ENCODE assay signal across 10 mouse cellular contexts in genomic region chr1:136141176-136141950, GRCm38 (mm10). TPM values are rescaled to one million over a fixed set of nuclear protein-coding genes. Genes with fewer than 3 reads are reported as not detected.
A peak's percentile ranks its signal among the peaks of the same experiment; 100 is the strongest.
DNase-seq lines count a peak whose midpoint lies in the region; ATAC-seq lines count a peak whose summit lies in the region.
"Had no signal": no experiment of that assay in that cellular context is flagged by ENCODE, and none has a peak within 500 bp of the region (broad histone marks: within the 10 kb centered on the region; RNA-seq: fewer than 3 reads in every experiment).

No protein-coding gene starts in this region.

- 79% methylated on average over 11 of the region's 11 CpGs for WGBS in limb, embryonic 15.5 days
- WGBS in limb, embryonic 10.5 days: 86% methylated on average over 11 of the region's 11 CpGs

- H3K4me3 ChIP-seq in limb, embryonic 15.5 days: no peak overlapping the region
- H3K4me3 ChIP-seq in limb, embryonic 10.5 days: no peak overlapping the region

- 0 out of 2 replicates have a peak overlapping the region, but pooled peaks have one; percentile 0 for H3K4me2 ChIP-seq in limb, embryonic 15.5 days

- H3K27ac ChIP-seq in limb, embryonic 15.5 days: no peak overlapping the region; the same call in 1 of the 2 replicates
- no peak overlapping the region for H3K27ac ChIP-seq in limb, embryonic 10.5 days

- no peak for ATAC-seq in limb, embryonic 15.5 days (ENCODE audit: insufficient number of reproducible peaks, low FRiP score, low TSS enrichment, low read depth)
- ATAC-seq in monocyte, adult 5-6 weeks (replicated peaks; ENCODE audit: insufficient number of reproducible peaks, low FRiP score, low TSS enrichment, poor library complexity, severe bottlenecking): peak; percentile 49

- H3K9me3 ChIP-seq in limb, embryonic 15.5 days: no peaks in the 10 kb centered on the region
- H3K9me3 ChIP-seq in limb, embryonic 10.5 days (replicated peaks): no peaks in the 10 kb centered on the region
- H3K9me3 ChIP-seq: heart, embryonic 15.5 days; limb, embryonic 13.5 days had no signal

- H3K27me3 ChIP-seq in limb, embryonic 15.5 days: no peaks in the 10 kb centered on the region
- no peaks in the 10 kb centered on the region for H3K27me3 ChIP-seq in limb, embryonic 10.5 days (ENCODE audit: low read depth, poor library complexity, severe bottlenecking)
- H3K27me3 ChIP-seq: heart, embryonic 15.5 days; limb, embryonic 13.5 days had no signal

- 0 out of 2 replicates have a peak, but pooled peaks cover 3% of the 10 kb centered on the region for H3K36me3 ChIP-seq in limb, embryonic 15.5 days
- peaks cover 17% of the 10 kb centered on the region for H3K36me3 ChIP-seq in limb, embryonic 10.5 days
- H3K36me3 ChIP-seq: heart, embryonic 15.5 days had no signal

- no peak overlapping the region for H3K9ac ChIP-seq in limb, embryonic 15.5 days

- peak; percentile 62 to 72 for DNase-seq in adrenal gland, adult (ENCODE audit: inconsistent age in 2 of 2, low spot score in 1 of 2)
- no peak for DNase-seq in adrenal gland, adult 18-20 months (ENCODE audit: low spot score in 2 of 2)
- DNase-seq in limb, embryonic 10.5 days (ENCODE audit: low spot score): no peak
- peak; percentile 20 for DNase-seq in induced T-regulatory cell, adult 2 months (ENCODE audit: low read depth)
- no peak for DNase-seq in embryo, embryonic 10.5 days (ENCODE audit: low spot score)
- DNase-seq in adrenal gland, postnatal 25 days: no peak

- H3K4me1 ChIP-seq in limb, embryonic 15.5 days: peaks cover 54% of the 10 kb centered on the region
- peaks cover 66% of the 10 kb centered on the region for H3K4me1 ChIP-seq in limb, embryonic 10.5 days

RNA-seq across cellular contexts. Expression of gene Kif21b, which starts 10.2 kb away (rescaled TPM):
- 1 to 10 TPM; 2.0 TPM for total RNA-seq in adrenal gland, adult 18-20 months (2021)
- polyA plus RNA-seq in limb, embryonic 15.5 days (2015; fragmentation: Nextera tagmentation; extraction: Ambion mirVana): 2.1 and 2.6 TPM in 2 replicates
- 7.2 and 10.9 TPM in 2 replicates for polyA plus RNA-seq in limb, embryonic 10.5 days (2016; fragmentation: Nextera tagmentation; extraction: Ambion mirVana)
- total RNA-seq in monocyte, adult 5-6 weeks (2017): 77.9 to 156 TPM (median 101 TPM) in 3 replicates
- 3.2 and 4.6 TPM in 2 replicates for total RNA-seq in adrenal gland, postnatal 25 days (2021)

Comparison
In these comparisons a context has a peak if more than half of its experiments do, and no peak if none do; other contexts are left out.
1. DNase-seq: peak in adrenal gland, adult (2 of 2) and induced T-regulatory cell, adult 2 months (single experiment); none in adrenal gland, adult 18-20 months (0 of 2), limb, embryonic 10.5 days (single experiment), embryo, embryonic 10.5 days (single experiment) and adrenal gland, postnatal 25 days (single experiment).
2. RNA of gene Kif21b, which starts 10.2 kb away (total RNA-seq): 77.9 to 156 TPM in monocyte, adult 5-6 weeks; 3.2 to 4.6 TPM in adrenal gland, postnatal 25 days and 2.0 TPM in adrenal gland, adult 18-20 months; every median in the first group is over 10 times any median in the second.